Mouse (Mus musculus): Measurements from ENCODE around the gene Thada. TPM values are rescaled to one million over a fixed set of nuclear protein-coding genes. Genes with fewer than 3 reads are reported as not detected.

Thada gene
- polyA plus RNA-seq, 1 experiment = 6.1 TPM

GRCm38 (mm10) chr17:84376882-84377281 is 89.1 kb downstream of the Thada start:
- DNase-seq (ENCODE audit: extremely low spot score in 1 of 2, low spot score in 1 of 2) = no peak

GRCm38 (mm10) chr17:84372411-84373045 is 93.5 kb downstream of the Thada start:
- DNase-seq (ENCODE audit: extremely low spot score in 1 of 2, low spot score in 1 of 2) = no peak

- DNase-seq (ENCODE audit: extremely low spot score in 1 of 2, low spot score in 1 of 2) = no peak
Observed at GRCm38 (mm10) chr17:84370385-84370784, 95.6 kb downstream of the Thada start.

- DNase-seq (ENCODE audit: extremely low spot score in 1 of 2, low spot score in 1 of 2) = no peak
Observed at GRCm38 (mm10) chr17:84369769-84370168, 96.2 kb downstream of the Thada start.

- no peak for DNase-seq (ENCODE audit: extremely low spot score in 1 of 2, low spot score in 1 of 2)
Observed at GRCm38 (mm10) chr17:84368213-84369014, 97.6 kb downstream of the Thada start.

GRCm38 (mm10) chr17:84367663-84368062 is 98.3 kb downstream of the Thada start:
- peak in 1 of 2 experiments; percentile 23 for DNase-seq (ENCODE audit: extremely low spot score in 1 of 2, low spot score in 1 of 2)

GRCm38 (mm10) chr17:84365791-84366301 is 100.2 kb downstream of the Thada start:
- peak in 1 of 2 experiments; percentile 26 for DNase-seq (ENCODE audit: extremely low spot score in 1 of 2, low spot score in 1 of 2)

- DNase-seq (ENCODE audit: extremely low spot score in 1 of 2, low spot score in 1 of 2) = no peak
Observed at GRCm38 (mm10) chr17:84365006-84365716, 100.8 kb downstream of the Thada start.

GRCm38 (mm10) chr17:84363444-84363843 is 102.6 kb downstream of the Thada start:
- DNase-seq (ENCODE audit: extremely low spot score in 1 of 2, low spot score in 1 of 2) = no peak

- no peak for DNase-seq (ENCODE audit: extremely low spot score in 1 of 2, low spot score in 1 of 2)
Observed at GRCm38 (mm10) chr17:84362581-84363286, 103.3 kb downstream of the Thada start.

- no peak for DNase-seq (ENCODE audit: extremely low spot score in 1 of 2, low spot score in 1 of 2)
Observed at GRCm38 (mm10) chr17:84361006-84361405, 105.0 kb downstream of the Thada start.

- no peak for DNase-seq (ENCODE audit: extremely low spot score in 1 of 2, low spot score in 1 of 2)
Observed at GRCm38 (mm10) chr17:84359810-84360209, 106.2 kb downstream of the Thada start.

- no peak for DNase-seq (ENCODE audit: extremely low spot score in 1 of 2, low spot score in 1 of 2)
Observed at GRCm38 (mm10) chr17:84358951-84359644, 106.9 kb downstream of the Thada start.

GRCm38 (mm10) chr17:84357776-84358175 is 108.2 kb downstream of the Thada start:
- no peak for DNase-seq (ENCODE audit: extremely low spot score in 1 of 2, low spot score in 1 of 2)

GRCm38 (mm10) chr17:84356056-84356887 is 109.7 kb downstream of the Thada start:
- no peak for DNase-seq (ENCODE audit: extremely low spot score in 1 of 2, low spot score in 1 of 2)

- no peak for DNase-seq (ENCODE audit: extremely low spot score in 1 of 2, low spot score in 1 of 2)
Observed at GRCm38 (mm10) chr17:84355006-84355405, 111.0 kb downstream of the Thada start.

GRCm38 (mm10) chr17:84353902-84354311 is 112.1 kb downstream of the Thada start:
- DNase-seq (ENCODE audit: extremely low spot score in 1 of 2, low spot score in 1 of 2) = no peak

- no peak for DNase-seq (ENCODE audit: extremely low spot score in 1 of 2, low spot score in 1 of 2)
Observed at GRCm38 (mm10) chr17:84353224-84353901, 112.6 kb downstream of the Thada start.

- no peak for DNase-seq (ENCODE audit: extremely low spot score in 1 of 2, low spot score in 1 of 2)
Observed at GRCm38 (mm10) chr17:84352790-84353154, 113.2 kb downstream of the Thada start.
